Mouse (Mus musculus) embryonic fibroblast, embryonic 13.5 days (primary cell): ENCODE data around the gene Hoxd8. TPM values are rescaled to one million over a fixed set of nuclear protein-coding genes. Genes with fewer than 3 reads are reported as not detected.
A peak's percentile ranks its signal among the peaks of the same experiment; 100 is the strongest.

ENCODE experiments used
- H3K27ac ChIP-seq: 2 replicates; pipeline ENCODE4 v1.5.1; 2012; ENCODE audit warnings: low read length, control low read depth, inconsistent platforms; ENCODE audit not compliant: insufficient read depth
- H3K4me1 ChIP-seq: 2 replicates; pipeline ENCODE4 v1.6.1; 2011; ENCODE audit warnings: low read length; ENCODE audit not compliant: control insufficient read depth, insufficient read depth
- H3K4me3 ChIP-seq: 2 replicates; pipeline ENCODE4 v1.5.1; 2011; ENCODE audit warnings: mild to moderate bottlenecking, control low read depth, low read length; ENCODE audit not compliant: insufficient read depth
- CTCF ChIP-seq: IDR thresholded peaks from 2 replicates; pipeline ENCODE4 v1.5.1; 2011; ENCODE audit warnings: mild to moderate bottlenecking, control low read depth, low read length, moderate library complexity, borderline replicate concordance; ENCODE audit not compliant: insufficient read depth
- POLR2A ChIP-seq: IDR thresholded peaks from 2 replicates; pipeline ENCODE4 v1.6.1; 2011; ENCODE audit warnings: low read depth, mild to moderate bottlenecking, control low read depth, low read length, moderate library complexity
- polyA plus RNA-seq: library from polyadenylated mRNA; stranded (reverse); fragments of >200 nt; gene quantifications from 2 replicates; pipeline ENCODE4 v1.2.4, GENCODE M21; 2011; ENCODE audit warnings: low read depth; ENCODE audit not compliant: missing spikeins, insufficient read length

Gene Hoxd8
- polyA plus RNA-seq, 1 experiment: 16.5 TPM

- TF ChIP-seq CTCF (no peak), POLR2A (peak; percentile 42; the same call in 1 of the 2 replicates)
- Histone ChIP-seq H3K4me3 (peak within 1 kb of the TSS; percentile 32), H3K4me1 (no peaks in the 10 kb centered on the region), H3K27ac (no peak within 1 kb of the TSS)
These were observed 6.8 kb upstream of the Hoxd8 start, which contains the start of gene Hoxd9 for GRCm38 (mm10) chr2:74697567-74698121. Gene Hoxd9, plus strand, starts transcription at chr2:74697727.

- H3K4me3 ChIP-seq: peak overlapping the region; percentile 32
- H3K4me1 ChIP-seq: no peaks in the 10 kb centered on the region
- TF ChIP-seq POLR2A (no peak), CTCF (no peak)
- no peak overlapping the region for H3K27ac ChIP-seq
These were observed 6.0 kb upstream of the Hoxd8 start for GRCm38 (mm10) chr2:74698201-74699052.

GRCm38 (mm10) chr2:74699053-74699430 is 5.4 kb upstream of the Hoxd8 start:
- no peak overlapping the region for H3K27ac ChIP-seq
- no peaks in the 10 kb centered on the region for H3K4me1 ChIP-seq
- peak overlapping the region; percentile 32; the same call in 1 of the 2 replicates for H3K4me3 ChIP-seq
- TF ChIP-seq POLR2A (no peak), CTCF (no peak)

- no peaks in the 10 kb centered on the region for H3K4me1 ChIP-seq
- H3K4me3 ChIP-seq: no peak overlapping the region
- TF ChIP-seq CTCF (no peak), POLR2A (no peak)
- H3K27ac ChIP-seq: no peak overlapping the region
These were observed 4.5 kb upstream of the Hoxd8 start for GRCm38 (mm10) chr2:74699664-74700545.

- H3K27ac ChIP-seq: no peak overlapping the region
- no peaks in the 10 kb centered on the region for H3K4me1 ChIP-seq
- no peak overlapping the region for H3K4me3 ChIP-seq
- TF ChIP-seq CTCF (no peak), POLR2A (no peak)
These were observed 3.8 kb upstream of the Hoxd8 start for GRCm38 (mm10) chr2:74700546-74701112.

GRCm38 (mm10) chr2:74701949-74702819 is 2.2 kb upstream of the Hoxd8 start:
- no peaks in the 10 kb centered on the region for H3K4me1 ChIP-seq
- H3K27ac ChIP-seq: no peak overlapping the region

GRCm38 (mm10) chr2:74702820-74703219 is 1.6 kb upstream of the Hoxd8 start:
- Histone ChIP-seq H3K4me3 (no peak overlapping the region), H3K4me1 (no peaks in the 10 kb centered on the region), H3K27ac (no peak overlapping the region)
- TF ChIP-seq POLR2A (no peak), CTCF (no peak)

More at GRCm38 (mm10) chr2:74701949-74702819, 2.2 kb upstream of the Hoxd8 start:
- TF ChIP-seq CTCF: peak; percentile 77
- no peak for TF ChIP-seq POLR2A
- no peak overlapping the region for H3K4me3 ChIP-seq

- no peaks in the 10 kb centered on the region for H3K4me1 ChIP-seq
- no peak for TF ChIP-seq POLR2A
- TF ChIP-seq CTCF: no peak
- no peak overlapping the region for H3K27ac ChIP-seq
- no peak overlapping the region for H3K4me3 ChIP-seq
These were observed 1.1 kb upstream of the Hoxd8 start for GRCm38 (mm10) chr2:74703317-74703716.
